Mouse (Mus musculus) forebrain, embryonic 14.5 days (tissue): ENCODE measurements around the gene Dpf3. TPM values are rescaled to one million over a fixed set of nuclear protein-coding genes. Genes with fewer than 3 reads are reported as not detected.

ENCODE experiments used
- ATAC-seq: fragments of 200-750 bp; cut with Nextera tagmentation; 2 replicates; pipeline ENCODE4 v1.8.0; 2017; ENCODE audit warnings: mild to moderate bottlenecking, moderate library complexity
- DNase-seq: peaks from one replicate; pipeline ENCODE4 v3.0.0-alpha.2; 2015; ENCODE audit warnings: low spot score
- H3K27ac ChIP-seq: fragments of 300-500 bp; sonication (generic); 2 replicates; pipeline ENCODE4 v1.5.1; 2014; ENCODE audit warnings: low read depth, mild to moderate bottlenecking, control low read depth, low read length, moderate library complexity
- H3K27me3 ChIP-seq: fragments of 300-500 bp; sonication (generic); replicated peaks from 2 replicates; pipeline ENCODE4 v1.6.1; 2014; ENCODE audit warnings: low read length, control low read depth, mixed read lengths; ENCODE audit not compliant: control insufficient read depth, insufficient read depth
- H3K36me3 ChIP-seq: fragments of 300-500 bp; sonication (generic); 2 replicates; pipeline ENCODE4 v1.6.1; 2014; ENCODE audit warnings: low read length, control low read depth; ENCODE audit not compliant: control insufficient read depth, insufficient read depth
- H3K4me1 ChIP-seq: fragments of 300-500 bp; sonication (generic); 2 replicates; pipeline ENCODE4 v1.6.1; 2014; ENCODE audit warnings: antibody characterized with exemption, low read length, control low read depth; ENCODE audit not compliant: control insufficient read depth, insufficient read depth
- H3K4me2 ChIP-seq: fragments of 300-500 bp; sonication (generic); 2 replicates; pipeline ENCODE4 v1.6.1; 2014; ENCODE audit warnings: mild to moderate bottlenecking, control low read depth, low read length
- H3K4me3 ChIP-seq: fragments of 300-500 bp; sonication (generic); 2 replicates; pipeline ENCODE4 v1.5.1; 2014; ENCODE audit warnings: low read depth, low read length, control low read depth
- H3K9ac ChIP-seq: fragments of 300-500 bp; sonication (generic); 2 replicates; pipeline ENCODE4 v1.6.1; 2014; ENCODE audit warnings: mild to moderate bottlenecking, low read length, control low read depth, moderate library complexity
- H3K9me3 ChIP-seq: fragments of 300-500 bp; sonication (generic); replicated peaks from 2 replicates; pipeline ENCODE4 v1.6.1; 2016; ENCODE audit warnings: low read length, control low read depth, mixed read lengths; ENCODE audit not compliant: control insufficient read depth
- WGBS: fragments of 180-500 bp; shearing (Covaris S2); extraction: QIAGEN DNeasy Blood & Tissue Kit; methylation state at CpG from one replicate; pipeline ENCODE4 v1.1.7; 2014; 5-methylcytosine and 5-hydroxymethylcytosine counted together
- polyA plus RNA-seq: library from polyadenylated mRNA; unstranded; fragments of >200 nt; fragmentation: Nextera tagmentation; extraction: Ambion mirVana; gene quantifications from 2 replicates; pipeline ENCODE4 v1.2.1, GENCODE M21; 2014

The Dpf3 gene
- polyA plus RNA-seq, 1 experiment from 2014 or later = 7.8 TPM

DNA sequence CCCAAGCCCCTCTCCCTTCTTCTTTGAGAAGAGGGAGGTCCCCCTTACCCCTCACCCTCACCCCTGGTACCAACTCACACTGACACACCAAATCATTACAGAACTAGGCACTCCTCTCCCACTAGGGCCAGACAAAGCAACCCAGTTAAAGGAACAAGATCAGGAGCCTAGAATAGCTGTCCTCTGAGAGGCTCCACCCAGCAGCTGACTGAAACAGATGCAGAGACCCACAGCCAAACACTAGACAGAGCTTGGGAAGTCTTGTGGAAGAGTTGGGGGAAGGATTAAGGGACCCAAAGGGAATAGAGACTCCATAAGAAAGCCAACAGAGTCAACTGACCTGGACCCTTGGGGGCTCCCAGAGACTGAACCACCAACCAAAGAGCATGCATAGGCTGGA lies 246.9 kb downstream of the Dpf3 start:
- no peaks in the 10 kb centered on the region for H3K4me1 ChIP-seq
- H3K36me3 ChIP-seq = no peaks in the 10 kb centered on the region
- no peak overlapping the region for H3K27ac ChIP-seq
- no peak overlapping the region for H3K9ac ChIP-seq
- no peaks in the 10 kb centered on the region for H3K9me3 ChIP-seq
- ATAC-seq = no peak
- no peak overlapping the region for H3K4me2 ChIP-seq
- H3K27me3 ChIP-seq = no peaks in the 10 kb centered on the region
- no peak overlapping the region for H3K4me3 ChIP-seq
- DNase-seq = no peak

DNA sequence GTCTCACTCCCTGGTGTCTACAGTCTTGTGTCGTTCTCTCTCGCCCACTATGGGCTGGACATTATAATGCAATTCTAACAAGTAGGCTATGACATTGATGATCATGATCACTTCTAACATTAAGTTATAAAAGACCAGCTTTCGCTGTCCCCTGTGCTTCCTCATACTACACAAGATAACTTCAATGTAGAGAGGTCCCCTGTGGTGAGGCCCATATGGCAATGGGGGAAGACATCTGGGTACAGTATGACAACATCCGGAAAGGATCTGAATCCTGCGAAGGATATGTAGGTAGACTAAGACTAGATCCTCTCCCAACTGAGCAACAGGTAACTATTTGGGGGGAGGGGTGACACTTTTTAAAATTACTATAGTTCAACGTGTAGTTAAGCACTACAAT lies 251.7 kb downstream of the Dpf3 start:
- Histone ChIP-seq H3K9me3 (no peaks in the 10 kb centered on the region; the same call in 1 of the 2 replicates), H3K4me3 (no peak overlapping the region), H3K4me2 (no peak overlapping the region), H3K36me3 (no peaks in the 10 kb centered on the region), H3K4me1 (peaks cover 2% of the 10 kb centered on the region; the same call in 1 of the 2 replicates), H3K27me3 (no peaks in the 10 kb centered on the region), H3K9ac (no peak overlapping the region), H3K27ac (no peak overlapping the region)
- DNase-seq = no peak
- WGBS = 92% methylated on average over 6 of the region's 6 CpGs
- ATAC-seq = no peak

- Histone ChIP-seq H3K9me3 (no peaks in the 10 kb centered on the region; the same call in 1 of the 2 replicates), H3K9ac (no peak overlapping the region), H3K4me2 (no peak overlapping the region), H3K27me3 (no peaks in the 10 kb centered on the region), H3K4me3 (no peak overlapping the region), H3K27ac (no peak overlapping the region), H3K36me3 (no peaks in the 10 kb centered on the region), H3K4me1 (peaks cover 2% of the 10 kb centered on the region; the same call in 1 of the 2 replicates)
- 43% methylated on average over 2 of the region's 2 CpGs for WGBS
- ATAC-seq (no peak), DNase-seq (no peak)
Measured at GRCm38 (mm10) chr12:83234981-83235380, 252.5 kb downstream of the Dpf3 start.

DNA sequence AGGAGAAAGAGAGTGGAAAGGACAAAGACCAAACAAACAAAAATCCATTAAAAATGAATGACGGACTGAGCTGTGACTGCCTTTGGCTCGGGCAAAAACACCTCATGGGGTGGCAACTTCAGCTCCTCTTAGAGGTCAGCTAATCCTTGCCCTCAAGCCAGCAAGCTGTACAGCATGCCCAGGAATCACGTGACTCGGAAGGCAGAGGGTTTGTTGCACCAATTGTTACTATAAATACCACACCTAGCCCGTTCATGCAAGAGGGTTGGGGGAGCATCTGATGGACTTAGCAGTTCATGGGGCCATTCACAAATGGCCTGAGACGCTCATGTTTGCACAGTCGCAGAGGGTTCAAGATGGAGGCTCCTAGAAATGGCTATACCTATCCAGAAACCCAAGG lies 253.9 kb downstream of the Dpf3 start:
- Histone ChIP-seq H3K4me1 (peaks cover 2% of the 10 kb centered on the region; the same call in 1 of the 2 replicates), H3K9ac (no peak overlapping the region), H3K27ac (no peak overlapping the region), H3K36me3 (no peaks in the 10 kb centered on the region), H3K4me2 (no peak overlapping the region), H3K9me3 (no peaks in the 10 kb centered on the region; the same call in 1 of the 2 replicates), H3K4me3 (no peak overlapping the region), H3K27me3 (no peaks in the 10 kb centered on the region)
- no peak for ATAC-seq
- WGBS = 26% methylated on average over 7 of the region's 7 CpGs
- DNase-seq = no peak

GRCm38 (mm10) chr12:83232916-83233315 lies 254.6 kb downstream of the Dpf3 start:
- ATAC-seq = no peak
- Histone ChIP-seq H3K27me3 (no peaks in the 10 kb centered on the region), H3K36me3 (no peaks in the 10 kb centered on the region), H3K4me2 (no peak overlapping the region), H3K4me1 (peaks cover 2% of the 10 kb centered on the region; the same call in 1 of the 2 replicates), H3K9ac (no peak overlapping the region), H3K27ac (no peak overlapping the region), H3K4me3 (no peak overlapping the region), H3K9me3 (no peaks in the 10 kb centered on the region; the same call in 1 of the 2 replicates)
- WGBS = 56% methylated on average over 5 of the region's 5 CpGs
- no peak for DNase-seq

- 80% methylated on average over 4 of the region's 4 CpGs for WGBS
- no peaks in the 10 kb centered on the region for H3K36me3 ChIP-seq
Measured at GRCm38 (mm10) chr12:83231258-83231657, 256.3 kb downstream of the Dpf3 start.

GRCm38 (mm10) chr12:83229683-83230082 lies 257.8 kb downstream of the Dpf3 start:
- Histone ChIP-seq H3K27ac (no peak overlapping the region), H3K9me3 (no peaks in the 10 kb centered on the region; the same call in 1 of the 2 replicates), H3K4me2 (no peak overlapping the region), H3K4me1 (peaks cover 2% of the 10 kb centered on the region; the same call in 1 of the 2 replicates), H3K4me3 (no peak overlapping the region), H3K36me3 (no peaks in the 10 kb centered on the region), H3K27me3 (no peaks in the 10 kb centered on the region), H3K9ac (no peak overlapping the region)
- DNase-seq = no peak
- no peak for ATAC-seq
- WGBS = 93% methylated on average over 6 of the region's 6 CpGs

More at GRCm38 (mm10) chr12:83231258-83231657, 256.3 kb downstream of the Dpf3 start:
- Histone ChIP-seq H3K4me1 (peaks cover 2% of the 10 kb centered on the region; the same call in 1 of the 2 replicates), H3K9ac (no peak overlapping the region), H3K4me3 (no peak overlapping the region), H3K4me2 (no peak overlapping the region), H3K9me3 (no peaks in the 10 kb centered on the region; the same call in 1 of the 2 replicates), H3K27me3 (no peaks in the 10 kb centered on the region), H3K27ac (no peak overlapping the region)
- ATAC-seq (no peak), DNase-seq (no peak)

GRCm38 (mm10) chr12:83227014-83227413 lies 260.5 kb downstream of the Dpf3 start:
- H3K27me3 ChIP-seq = no peaks in the 10 kb centered on the region
- H3K4me2 ChIP-seq = no peak overlapping the region
- no peak overlapping the region for H3K4me3 ChIP-seq
- DNase-seq = no peak
- H3K27ac ChIP-seq = no peak overlapping the region
- H3K9ac ChIP-seq = no peak overlapping the region
- H3K9me3 ChIP-seq = no peaks in the 10 kb centered on the region; the same call in 1 of the 2 replicates
- no peaks in the 10 kb centered on the region for H3K4me1 ChIP-seq
- 63% methylated on average over 4 of the region's 4 CpGs for WGBS
- H3K36me3 ChIP-seq = no peaks in the 10 kb centered on the region
- ATAC-seq = no peak

DNA sequence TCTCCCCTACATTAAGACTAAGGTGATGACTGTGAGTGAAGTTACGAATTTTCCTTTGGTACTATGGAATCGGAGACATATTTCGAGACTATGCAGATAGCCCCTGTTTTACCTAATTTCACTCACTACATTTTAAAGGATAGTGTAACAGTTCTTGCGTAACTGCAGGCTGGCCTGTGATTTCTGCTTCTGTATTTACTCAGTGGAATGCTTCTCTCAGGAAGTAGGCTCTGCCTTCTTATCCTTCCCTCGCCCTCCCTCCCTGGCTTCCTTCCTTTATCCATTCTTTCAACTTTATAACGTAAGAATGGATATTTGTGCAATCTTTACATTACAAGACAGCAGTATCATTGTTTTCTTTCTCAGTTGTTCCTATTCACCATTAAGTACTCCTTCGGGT lies 266.6 kb downstream of the Dpf3 start:
- Histone ChIP-seq H3K9ac (no peak overlapping the region), H3K27me3 (no peaks in the 10 kb centered on the region), H3K27ac (no peak overlapping the region), H3K9me3 (no peaks in the 10 kb centered on the region), H3K4me1 (no peaks in the 10 kb centered on the region), H3K4me2 (no peak overlapping the region), H3K4me3 (no peak overlapping the region), H3K36me3 (no peaks in the 10 kb centered on the region)
- WGBS = 78% methylated on average over 7 of the region's 7 CpGs
- ATAC-seq (no peak), DNase-seq (no peak)
